ENCODE assay signal across 10 mouse cellular contexts in the genomic region with DNA sequence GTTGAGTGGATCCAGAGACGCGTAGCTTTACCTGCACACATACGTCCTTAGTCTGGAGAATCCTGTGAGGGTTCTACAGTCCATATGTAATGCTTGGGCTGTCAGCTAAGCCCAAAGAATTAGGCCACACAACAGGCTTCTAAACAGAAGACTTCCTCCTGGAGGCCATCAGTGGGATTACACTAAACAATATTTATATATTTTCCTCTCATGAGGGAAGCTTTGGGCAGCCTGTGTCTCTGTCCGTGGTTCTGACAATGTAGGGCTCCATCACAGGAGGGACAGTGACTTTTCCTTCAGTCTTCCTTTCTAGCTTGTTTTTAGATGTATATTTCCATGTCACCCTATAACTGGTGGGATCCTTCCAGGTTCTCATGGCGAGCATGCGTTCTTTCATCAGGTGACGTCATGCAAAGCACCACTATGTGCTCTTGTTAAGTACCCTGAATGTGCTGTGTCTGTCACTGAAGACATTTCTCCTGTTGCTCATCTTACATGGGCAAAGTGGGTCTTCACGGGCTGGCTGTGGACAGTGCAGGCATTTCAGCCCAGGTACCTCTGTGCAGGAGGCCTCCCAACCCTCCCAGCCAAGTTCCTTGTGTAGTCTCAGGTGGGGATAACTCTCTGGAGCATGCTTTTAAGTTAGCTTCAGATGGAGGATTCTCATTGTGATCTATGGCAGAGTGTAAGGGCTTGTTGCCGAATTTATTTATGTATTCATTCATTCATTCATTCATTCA.
A peak's percentile ranks its signal among the peaks of the same experiment; 100 is the strongest.
DNase-seq lines count a peak whose midpoint lies in the region; TF ChIP-seq lines count a peak whose summit lies in the region.
"Had no signal": no experiment of that assay in that cellular context is flagged by ENCODE, and none has a peak within 500 bp of the region (broad histone marks: within the 10 kb centered on the region; RNA-seq: fewer than 3 reads in every experiment).

No protein-coding gene starts in this region.

- WGBS in kidney, adult 2 months = 86% methylated on average over 9 of the region's 9 CpGs

- no peak overlapping the region for H3K9ac ChIP-seq in MEL (ENCODE audit: control insufficient read depth, low read depth, low read length, poor library complexity, severe bottlenecking)
- H3K9ac ChIP-seq: neural tube, embryonic 13.5 days; stomach, embryonic 15.5 days had no signal

- no peaks in the 10 kb centered on the region for H3K79me2 ChIP-seq in MEL (ENCODE audit: control insufficient read depth, insufficient read depth, low read length, poor library complexity)

- H3K4me3 ChIP-seq in kidney, adult 2 months (ENCODE audit: insufficient read depth, low read depth, low read length) = no peak overlapping the region
- H3K4me3 ChIP-seq in MEL (ENCODE audit: control insufficient read depth in 1 of 2, insufficient read depth in 1 of 2, low read depth in 2 of 2, low read length in 2 of 2) = no peak overlapping the region
- H3K4me3 ChIP-seq: neural tube, embryonic 13.5 days; stomach, embryonic 15.5 days had no signal

- TF ChIP-seq CTCF in kidney, adult 2 months (conservative IDR thresholded peaks at IDR 0.05; ENCODE audit: insufficient read depth, insufficient read length, low read depth, low read length) = no peak
- TF ChIP-seq CTCF in MEL (IDR thresholded peaks at IDR 0.05 in 2 of 3, conservative IDR thresholded peaks at IDR 0.05 in 1 of 3; ENCODE audit: control insufficient read depth in 1 of 3, insufficient read depth in 1 of 3, low read depth in 2 of 3, low read length in 3 of 3, poor library complexity in 1 of 3, severe bottlenecking in 1 of 3) = no peak

- H3K27ac ChIP-seq in kidney, adult 2 months (ENCODE audit: insufficient read depth, low read depth, low read length) = no peak overlapping the region
- no peak overlapping the region for H3K27ac ChIP-seq in MEL (ENCODE audit: control insufficient read depth, low read depth, low read length)
- H3K27ac ChIP-seq: neural tube, embryonic 13.5 days; stomach, embryonic 15.5 days had no signal

- H3K9me3 ChIP-seq in MEL (replicated peaks; ENCODE audit: insufficient read depth, low read length) = no peaks in the 10 kb centered on the region
- H3K9me3 ChIP-seq: neural tube, embryonic 13.5 days; stomach, embryonic 15.5 days had no signal

- TF ChIP-seq EP300 in MEL (IDR thresholded peaks at IDR 0.05; ENCODE audit: low read depth in 1 of 2, low read length in 2 of 2) = no peak

- H3K36me3 ChIP-seq in kidney, adult 2 months (ENCODE audit: control insufficient read depth, insufficient read depth, low read length) = no peaks in the 10 kb centered on the region
- H3K36me3 ChIP-seq in MEL (ENCODE audit: control insufficient read depth in 1 of 2, insufficient read depth in 2 of 2, low read length in 2 of 2) = no peaks in the 10 kb centered on the region
- H3K36me3 ChIP-seq: stomach, embryonic 15.5 days had no signal

- H3K4me1 ChIP-seq in kidney, adult 2 months (ENCODE audit: control insufficient read depth, insufficient read depth, low read length) = no peaks in the 10 kb centered on the region
- no peaks in the 10 kb centered on the region for H3K4me1 ChIP-seq in MEL (ENCODE audit: control insufficient read depth in 1 of 2, insufficient read depth in 2 of 2, low read length in 2 of 2)
- H3K4me1 ChIP-seq: neural tube, embryonic 13.5 days; stomach, embryonic 15.5 days had no signal

- DNase-seq in adrenal gland, postnatal 10 days = peak; percentile 35
- no peak for DNase-seq in adrenal gland, postnatal 25 days
- peak; percentile 11 for DNase-seq in kidney, adult 2 months
- no peak for DNase-seq in kidney, adult 18-20 months
- peak; percentile 3 for DNase-seq in MEL (ENCODE audit: low read depth, low spot score)
- DNase-seq in forelimb bud, embryonic 11.5 days (ENCODE audit: low read depth, low spot score) = peak; percentile 65
- no peak for DNase-seq in spleen, postnatal 14 days (ENCODE audit: low spot score in 2 of 2)
- DNase-seq in urinary bladder, postnatal 14 days (ENCODE audit: low spot score) = no peak

- no peaks in the 10 kb centered on the region for H3K27me3 ChIP-seq in kidney, adult 2 months (replicated peaks; ENCODE audit: control insufficient read depth, insufficient read depth, low read length)
- no peaks in the 10 kb centered on the region for H3K27me3 ChIP-seq in MEL (ENCODE audit: control insufficient read depth in 1 of 2, insufficient read depth in 2 of 2, low read length in 2 of 2)
- H3K27me3 ChIP-seq: neural tube, embryonic 13.5 days; stomach, embryonic 15.5 days had no signal

- no peak for TF ChIP-seq POLR2A in kidney, adult 2 months (IDR thresholded peaks at IDR 0.05; ENCODE audit: low read depth, low read length)
- no peak for TF ChIP-seq POLR2A in MEL (IDR thresholded peaks at IDR 0.05; ENCODE audit: control insufficient read depth in 1 of 2, insufficient read depth in 1 of 2, low read depth in 1 of 2, low read length in 2 of 2, poor library complexity in 1 of 2)

- TF ChIP-seq RAD21 in MEL (IDR thresholded peaks at IDR 0.05; ENCODE audit: low read depth, low read length) = no peak

TF ChIP-seq in MEL, 35 proteins besides CTCF, POLR2A, EP300 and RAD21:
- TF ChIP-seq UBTF (IDR thresholded peaks at IDR 0.05; ENCODE audit: borderline replicate concordance, insufficient read depth, low read depth, low read length) (no peak), CHD1 (IDR thresholded peaks at IDR 0.05; ENCODE audit: low read depth, low read length) (no peak), JUND (IDR thresholded peaks at IDR 0.05; ENCODE audit: low read depth, low read length) (no peak), ZC3H11A (IDR thresholded peaks at IDR 0.05; ENCODE audit: low read depth, low read length) (no peak), GATA1 (IDR thresholded peaks at IDR 0.05; ENCODE audit: low read depth, low read length) (no peak)
TF ChIP-seq in MEL: peak in this region for 0.

Comparison
In these comparisons a context has a peak if more than half of its experiments do, and no peak if none do; other contexts are left out.
1. DNase-seq: peak in adrenal gland, postnatal 10 days (single experiment), kidney, adult 2 months (single experiment), MEL (single experiment) and forelimb bud, embryonic 11.5 days (single experiment); none in adrenal gland, postnatal 25 days (single experiment), kidney, adult 18-20 months (single experiment), spleen, postnatal 14 days (0 of 2) and urinary bladder, postnatal 14 days (single experiment).